Mouse (Mus musculus) thymus, postnatal 0 days (tissue): Measurements from ENCODE around the gene Olfr1263. TPM values are rescaled to one million over a fixed set of nuclear protein-coding genes. Genes with fewer than 3 reads are reported as not detected.

Experiments
- DNase-seq: peaks from one replicate; pipeline ENCODE4 v3.0.0-alpha.2; 2015; ENCODE audit warnings: low spot score
- polyA plus RNA-seq: library from polyadenylated mRNA; unstranded; fragments of >200 nt; fragmentation: Nextera tagmentation; extraction: Ambion mirVana; gene quantifications from 2 replicates; pipeline ENCODE4 v1.2.1, GENCODE M21; 2015

The Olfr1263 gene
- polyA plus RNA-seq = not detected in 2 replicates

DNA sequence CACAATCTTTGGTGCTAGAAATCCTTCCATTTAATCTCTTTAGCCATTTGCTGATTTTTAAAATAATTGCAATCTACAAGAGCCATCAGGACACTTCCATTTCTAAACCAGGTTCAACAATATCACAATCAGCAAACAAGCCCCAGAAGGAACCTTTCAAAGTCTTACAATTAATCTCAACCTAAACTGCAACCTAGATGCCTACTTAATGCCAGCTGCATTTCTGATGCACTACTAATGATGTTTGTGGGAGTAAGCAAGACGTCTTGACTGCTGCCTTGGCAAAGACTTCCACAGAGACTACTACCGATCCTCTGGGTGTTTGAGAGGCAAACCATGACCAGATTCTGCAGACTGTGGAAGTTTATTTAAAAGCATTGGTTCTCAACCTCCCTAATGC lies at the start of gene Olfr1263:
Olfr1263 (plus strand) TSS at position 301 of the 400 bp plus-strand sequence.
- no peak for DNase-seq

- no peak for DNase-seq
These were observed 37.7 kb upstream of the Olfr1263 start, which contains the start of gene Olfr1260 for GRCm38 (mm10) chr2:89974184-89974583. Gene Olfr1260 (plus strand): TSS chr2:89974340.

GRCm38 (mm10) chr2:89977709-89978108 lies 34.2 kb upstream of the Olfr1263 start:
- DNase-seq = no peak

DNA sequence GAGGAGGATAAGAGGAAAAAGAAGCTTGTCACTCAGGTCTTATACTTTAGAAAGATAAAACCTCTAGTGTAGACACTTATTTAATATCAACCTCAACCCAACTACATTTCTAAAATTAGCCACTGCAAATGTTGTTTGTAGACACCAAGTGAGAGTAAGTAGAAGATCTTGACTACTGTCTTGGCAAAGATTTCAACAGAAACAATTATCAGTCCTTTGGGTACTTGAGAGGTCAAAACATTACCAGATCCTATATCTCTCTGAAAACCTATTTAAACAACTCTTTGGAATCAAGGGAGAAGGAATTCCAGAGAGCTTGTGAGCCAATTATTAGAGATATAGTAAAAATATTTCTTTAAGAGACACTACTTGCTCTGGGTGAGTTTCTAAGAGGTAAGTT lies 21.0 kb upstream of the Olfr1263 start, which contains the start of gene Olfr1261:
Olfr1261 (plus strand) TSS at position 301 of the 400 bp plus-strand sequence.
- DNase-seq = no peak

DNA sequence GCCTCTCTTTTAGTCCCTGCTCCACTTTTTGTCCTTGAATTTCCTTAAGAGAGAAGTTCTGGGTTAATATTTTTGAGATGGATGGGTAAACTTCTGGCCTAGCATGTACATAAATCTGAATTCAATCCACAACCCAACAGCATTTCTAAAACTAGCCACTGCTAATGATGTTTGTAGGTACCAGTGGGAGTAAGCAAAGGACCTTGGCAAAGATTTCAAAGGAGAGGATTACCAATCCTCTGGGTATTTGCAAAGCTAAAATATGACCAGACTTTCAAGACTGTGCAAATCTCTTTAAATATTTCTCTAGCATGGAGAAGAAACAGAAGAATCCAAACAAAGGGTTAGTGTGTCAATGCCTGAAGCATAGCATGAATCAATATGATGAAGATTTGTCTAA lies 12.1 kb upstream of the Olfr1263 start, which contains the start of gene Olfr1262:
Olfr1262 (plus strand) TSS at position 301 of the 400 bp plus-strand sequence.
- no peak for DNase-seq

- no peak for DNase-seq
These were observed 13.5 kb downstream of the Olfr1263 start, which contains the start of gene Olfr1264 for GRCm38 (mm10) chr2:90025477-90025876. Gene Olfr1264 (minus strand): TSS chr2:90025577.

- DNase-seq = no peak
These were observed 23.1 kb downstream of the Olfr1263 start, which contains the start of gene Olfr1265 for GRCm38 (mm10) chr2:90035037-90035436. Gene Olfr1265 (plus strand): TSS chr2:90035337.

DNA sequence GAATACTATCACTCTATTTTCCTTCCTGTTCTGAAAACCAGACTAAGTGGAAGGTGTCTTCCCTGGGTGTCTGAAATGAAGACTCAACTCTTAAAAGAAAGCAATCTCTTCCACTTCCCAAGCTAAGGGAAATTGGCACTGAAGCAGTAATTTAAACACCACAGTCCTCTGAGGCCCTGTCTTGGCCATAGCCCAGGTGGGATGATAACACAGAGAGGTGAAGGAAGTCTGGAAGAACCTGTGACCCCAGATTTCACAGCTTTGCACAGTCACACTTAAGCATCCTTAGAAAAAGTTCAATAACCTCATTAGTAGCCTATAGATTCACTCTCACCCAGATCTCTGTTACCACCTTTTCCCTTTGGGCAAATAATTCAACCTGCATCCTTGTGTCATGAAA lies 51.6 kb downstream of the Olfr1263 start, which contains the start of gene Olfr140:
Olfr140 (minus strand) TSS at position 101 of the 400 bp plus-strand sequence.
- no peak for DNase-seq

Other genes starting within 250 kb of the Olfr1263 start
- not detected in 2 replicates for gene Olfr1254, start 218.5 kb upstream of the Olfr1263 start, polyA plus RNA-seq
- not detected in 2 replicates for gene Olfr1255, start 200.1 kb upstream of the Olfr1263 start, polyA plus RNA-seq
- gene Olfr1256, start 170.6 kb upstream of the Olfr1263 start, polyA plus RNA-seq = not detected in 2 replicates
- gene Olfr48, start 163.9 kb upstream of the Olfr1263 start, polyA plus RNA-seq = not detected in 2 replicates
- not detected in 2 replicates for gene Olfr1257, start 133.7 kb upstream of the Olfr1263 start, polyA plus RNA-seq
- gene Olfr1258, start 84.8 kb upstream of the Olfr1263 start, polyA plus RNA-seq = not detected in 2 replicates
- not detected in 2 replicates for gene Olfr1259, start 63.5 kb upstream of the Olfr1263 start, polyA plus RNA-seq
- gene Olfr1260, start 37.8 kb upstream of the Olfr1263 start, polyA plus RNA-seq = not detected in 2 replicates
- not detected in 2 replicates for gene Olfr1261, start 20.9 kb upstream of the Olfr1263 start, polyA plus RNA-seq
- not detected in 2 replicates for gene Olfr1262, start 12.0 kb upstream of the Olfr1263 start, polyA plus RNA-seq
- not detected in 2 replicates for gene Olfr1264, start 13.4 kb downstream of the Olfr1263 start, polyA plus RNA-seq
- gene Olfr1265, start 23.2 kb downstream of the Olfr1263 start, polyA plus RNA-seq = not detected in 2 replicates
- gene Olfr140, start 51.5 kb downstream of the Olfr1263 start, polyA plus RNA-seq = not detected in 2 replicates
- not detected in 2 replicates for gene Olfr1269, start 109.3 kb downstream of the Olfr1263 start, polyA plus RNA-seq
- not detected in 2 replicates for gene Olfr32, start 130.2 kb downstream of the Olfr1263 start, polyA plus RNA-seq
- not detected in 2 replicates for gene Olfr1270, start 141.0 kb downstream of the Olfr1263 start, polyA plus RNA-seq
- not detected in 2 replicates for gene Olfr1506, start 212.4 kb downstream of the Olfr1263 start, polyA plus RNA-seq
- not detected in 2 replicates for gene Olfr142, start 245.5 kb downstream of the Olfr1263 start, polyA plus RNA-seq